Mouse (Mus musculus) liver, adult 2 months (tissue): ENCODE measurements around the gene Edc4. TPM values are rescaled to one million over a fixed set of nuclear protein-coding genes. Genes with fewer than 3 reads are reported as not detected.

Source experiments
- DNase-seq: peaks from one replicate; pipeline ENCODE4 v3.0.0-alpha.2; 2011; ENCODE audit warnings: low read depth, low spot score; ENCODE audit errors: extremely low read depth
- H3K27ac ChIP-seq: fragments of 200-500 bp; replicated peaks from 2 replicates; pipeline ENCODE4 v1.5.1; 2012; ENCODE audit warnings: low read depth, mild to moderate bottlenecking, control low read depth, inconsistent platforms, low read length; ENCODE audit not compliant: insufficient read depth
- H3K27me3 ChIP-seq: fragments of 200-500 bp; 2 replicates; pipeline ENCODE4 v1.6.1; 2012; ENCODE audit warnings: mild to moderate bottlenecking, moderate library complexity, low read length, inconsistent platforms; ENCODE audit not compliant: control insufficient read depth, insufficient read depth
- H3K36me3 ChIP-seq: fragments of 200-500 bp; 2 replicates; pipeline ENCODE4 v1.6.1; 2012; ENCODE audit warnings: low read length, inconsistent platforms; ENCODE audit not compliant: control insufficient read depth, insufficient read depth
- H3K4me1 ChIP-seq: fragments of 200-500 bp; 2 replicates; pipeline ENCODE4 v1.6.1; 2011; ENCODE audit warnings: low read length; ENCODE audit not compliant: control insufficient read depth, insufficient read depth
- H3K4me3 ChIP-seq: fragments of 200-500 bp; 2 replicates; pipeline ENCODE4 v1.5.1; 2011; ENCODE audit warnings: low read depth, mild to moderate bottlenecking, control low read depth, low read length, moderate library complexity; ENCODE audit not compliant: insufficient read depth
- H3K79me2 ChIP-seq: fragments of 200-500 bp; 2 replicates; pipeline ENCODE4 v1.6.1; 2012; ENCODE audit warnings: inconsistent platforms, mild to moderate bottlenecking, low read length, moderate library complexity; ENCODE audit not compliant: control insufficient read depth, insufficient read depth
- H3K9ac ChIP-seq: fragments of 200-500 bp; 2 replicates; pipeline ENCODE4 v1.6.1; 2012; ENCODE audit warnings: low read depth, mild to moderate bottlenecking, control low read depth, inconsistent platforms, low read length
- CTCF ChIP-seq: fragments of 200-500 bp; IDR thresholded peaks from 2 replicates; pipeline ENCODE4 v1.5.1; 2011; ENCODE audit warnings: low read depth, low read length, control low read depth
- POLR2A ChIP-seq: fragments of 200-500 bp; IDR thresholded peaks from 2 replicates; pipeline ENCODE4 v1.6.1; 2011; ENCODE audit warnings: low read length, control low read depth; ENCODE audit not compliant: insufficient read depth; ENCODE audit errors: extremely low read depth
- WGBS: fragments of 180-500 bp; shearing (Covaris S2); methylation state at CpG from one replicate; pipeline ENCODE4 v1.1.7; 2018; 5-methylcytosine and 5-hydroxymethylcytosine counted together
- polyA plus RNA-seq: library from polyadenylated mRNA; depleted of rRNA; stranded (reverse); fragments of >200 nt; gene quantifications from 2 replicates; pipeline ENCODE4 v1.2.3, GENCODE M21; 2012; rRNA removed
- total RNA-seq: library from RNA; depleted of rRNA; stranded (reverse); fragments of >200 nt; gene quantifications from 2 replicates; pipeline ENCODE4 v1.2.3, GENCODE M21; 2014; rRNA removed

Edc4 gene
- total and polyA plus RNA-seq, 2 experiments: 7.5 to 32.0 TPM

DNA sequence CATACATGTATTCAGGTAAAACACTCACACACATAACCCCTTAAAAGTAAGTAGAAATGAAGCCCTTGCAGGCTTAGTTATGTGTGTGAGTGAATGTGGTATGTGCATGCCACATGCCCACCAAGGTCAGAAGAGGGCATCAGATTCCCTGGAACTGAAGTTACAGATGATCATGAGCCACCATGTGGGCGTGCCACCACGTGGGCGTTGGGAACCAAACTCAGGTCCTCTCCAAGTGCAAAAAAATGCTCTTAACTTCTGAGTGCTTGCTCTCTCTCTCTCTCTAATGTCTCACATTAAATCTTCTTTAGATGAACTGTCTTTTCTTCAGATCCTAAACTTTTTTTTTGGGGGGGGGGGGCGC lies 57.6 kb downstream of the Edc4 start, which contains the start of gene Psmb10:
Psmb10 (minus strand) TSS at position 139 of the 364 bp plus-strand sequence.
- Histone ChIP-seq H3K27me3 (no peaks in the 10 kb centered on the region), H3K4me1 (peaks cover 8% of the 10 kb centered on the region; the same call in 1 of the 2 replicates), H3K9ac (peak within 1 kb of the TSS; percentile 75), H3K36me3 (peaks cover 6% of the 10 kb centered on the region; the same call in 1 of the 2 replicates), H3K4me3 (peak within 1 kb of the TSS; percentile 87), H3K79me2 (peaks cover 8% of the 10 kb centered on the region; the same call in 1 of the 2 replicates), H3K27ac (peak within 1 kb of the TSS; percentile 91)
- WGBS: under 1% methylated on average over 4 of the region's 4 CpGs
- peak; percentile 74 for DNase-seq
- no peak for TF ChIP-seq POLR2A
- TF ChIP-seq CTCF: 0 out of 2 replicates have a peak, but pooled peaks have one; percentile 14

DNA sequence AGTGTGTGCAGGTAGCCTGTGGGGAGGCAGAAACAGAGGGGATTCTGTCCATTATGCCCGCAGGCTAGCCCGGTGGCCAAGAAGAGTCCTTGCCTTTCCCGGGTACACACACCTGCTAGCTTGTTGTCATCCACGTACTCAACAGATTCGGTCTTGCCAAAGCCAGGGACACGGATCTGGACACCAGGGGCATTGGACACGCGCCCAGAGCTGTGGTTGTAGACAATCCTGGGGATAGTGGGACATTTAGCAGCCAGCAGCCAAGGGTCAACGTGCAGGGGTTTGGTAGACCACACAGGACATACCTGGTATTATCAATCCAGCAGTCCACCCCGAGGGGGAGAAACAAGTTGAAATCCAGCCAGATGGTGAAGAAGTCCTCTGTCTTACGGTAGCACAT lies 61.3 kb downstream of the Edc4 start:
- Histone ChIP-seq H3K36me3 (peaks cover 6% of the 10 kb centered on the region; the same call in 1 of the 2 replicates), H3K27ac (peak overlapping the region; percentile 89), H3K4me1 (peaks cover 10% of the 10 kb centered on the region), H3K27me3 (no peaks in the 10 kb centered on the region), H3K79me2 (peaks cover 8% of the 10 kb centered on the region; the same call in 1 of the 2 replicates), H3K4me3 (peak overlapping the region; percentile 63), H3K9ac (peak overlapping the region; percentile 71)
- DNase-seq: peak; percentile 97
- 21% methylated on average over 11 of the region's 11 CpGs for WGBS
- TF ChIP-seq POLR2A (no peak), CTCF (no peak)

DNA sequence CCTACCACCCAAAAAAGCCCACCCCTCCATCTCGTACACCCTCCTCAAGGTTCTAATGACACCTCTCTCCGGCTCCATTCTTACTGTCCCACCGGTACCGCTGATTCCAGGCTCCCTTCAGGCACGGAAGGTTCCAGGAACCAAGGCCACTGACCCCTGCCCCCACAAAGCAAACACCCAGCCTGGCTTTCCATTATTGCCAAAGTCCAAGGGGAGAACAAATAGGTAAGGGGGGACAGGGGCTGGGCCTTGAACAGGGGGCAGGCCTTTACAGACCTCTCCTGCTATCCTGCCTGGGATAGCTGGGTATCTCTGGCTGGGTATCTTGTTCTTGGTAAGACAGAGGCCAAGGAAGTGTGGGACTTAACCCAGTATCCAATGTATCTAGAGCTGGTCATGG lies 61.9 kb downstream of the Edc4 start:
- Histone ChIP-seq H3K79me2 (peaks cover 8% of the 10 kb centered on the region; the same call in 1 of the 2 replicates), H3K4me1 (peaks cover 10% of the 10 kb centered on the region), H3K27ac (peak overlapping the region; percentile 89), H3K4me3 (peak overlapping the region; percentile 64), H3K36me3 (peaks cover 6% of the 10 kb centered on the region; the same call in 1 of the 2 replicates), H3K9ac (peak overlapping the region; percentile 80), H3K27me3 (no peaks in the 10 kb centered on the region)
- no peak for TF ChIP-seq CTCF
- no peak for TF ChIP-seq POLR2A
- WGBS: 27% methylated on average over 5 of the region's 5 CpGs
- peak; percentile 95 for DNase-seq

DNA sequence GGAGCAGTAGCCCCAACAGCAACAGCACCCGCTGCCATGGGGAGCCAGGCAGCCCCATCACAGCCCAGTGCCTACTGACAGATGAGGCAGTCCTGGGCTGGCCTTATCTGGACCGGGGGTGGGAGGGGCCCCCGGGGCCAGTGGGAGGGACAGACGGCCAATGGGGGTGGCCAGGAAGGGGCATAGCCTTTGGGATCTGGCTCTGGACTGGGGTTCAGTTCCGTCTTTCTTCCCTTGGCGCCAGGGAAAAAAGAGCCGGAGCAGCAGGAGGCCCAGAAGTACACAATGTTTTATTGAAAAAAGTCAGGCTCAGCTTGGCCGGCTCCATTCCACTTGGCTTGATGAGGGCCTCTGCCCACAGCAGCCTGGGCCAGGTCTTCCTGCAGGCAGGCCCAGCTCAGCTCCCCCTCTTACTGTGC lies 62.6 kb downstream of the Edc4 start, which contains the start of gene Lcat:
Lcat (minus strand) TSS at position 62 of the 419 bp plus-strand sequence.
- Histone ChIP-seq H3K79me2 (peaks cover 8% of the 10 kb centered on the region; the same call in 1 of the 2 replicates), H3K4me3 (peak within 1 kb of the TSS; percentile 64), H3K4me1 (peaks cover 10% of the 10 kb centered on the region), H3K36me3 (peaks cover 6% of the 10 kb centered on the region; the same call in 1 of the 2 replicates), H3K9ac (peak within 1 kb of the TSS; percentile 80), H3K27ac (peak within 1 kb of the TSS; percentile 89), H3K27me3 (no peaks in the 10 kb centered on the region)
- 22% methylated on average over 8 of the region's 8 CpGs for WGBS
- DNase-seq: peak; percentile 92
- TF ChIP-seq POLR2A (peak; percentile 99), CTCF (no peak)

Other genes starting within 250 kb of the Edc4 start
- gene Ctcf, start 244.3 kb upstream of the Edc4 start, total RNA-seq: 14.6 and 15.6 TPM in 2 replicates
- gene Ctcf, start 244.3 kb upstream of the Edc4 start, polyA plus RNA-seq: 6.6 TPM in 2 replicates
- not detected in 2 replicates for gene Agrp, start 243.5 kb upstream of the Edc4 start, total RNA-seq
- gene Agrp, start 243.5 kb upstream of the Edc4 start, polyA plus RNA-seq: not detected in 2 replicates
- gene Carmil2, start 194.6 kb upstream of the Edc4 start, total RNA-seq: under 0.01 and 0.07 TPM in 2 replicates
- gene Carmil2, start 194.6 kb upstream of the Edc4 start, polyA plus RNA-seq: 0.32 and 0.64 TPM in 2 replicates
- 1.5 and 3.2 TPM in 2 replicates for gene Acd, start 179.8 kb upstream of the Edc4 start, total RNA-seq
- 18.3 and 22.8 TPM in 2 replicates for gene Acd, start 179.8 kb upstream of the Edc4 start, polyA plus RNA-seq
- 4.1 and 5.4 TPM in 2 replicates for gene Pard6a, start 179.7 kb upstream of the Edc4 start, total RNA-seq
- 8.1 and 8.6 TPM in 2 replicates for gene Pard6a, start 179.7 kb upstream of the Edc4 start, polyA plus RNA-seq
- gene 4933405L10Rik, start 173.2 kb upstream of the Edc4 start, total RNA-seq: not detected in 2 replicates
- gene 4933405L10Rik, start 173.2 kb upstream of the Edc4 start, polyA plus RNA-seq: not detected in 2 replicates
- 0.13 TPM in 1 of 2 replicates, not detected in the other for gene Enkd1, start 172.7 kb upstream of the Edc4 start, total RNA-seq
- gene Enkd1, start 172.7 kb upstream of the Edc4 start, polyA plus RNA-seq: 0.42 and 0.62 TPM in 2 replicates
- 2.6 and 3.4 TPM in 2 replicates for gene Gfod2, start 122.2 kb upstream of the Edc4 start, total RNA-seq
- 6.3 and 9.2 TPM in 2 replicates for gene Gfod2, start 122.2 kb upstream of the Edc4 start, polyA plus RNA-seq
- gene Ranbp10, start 53.5 kb upstream of the Edc4 start, total RNA-seq: 19.7 and 26.9 TPM in 2 replicates
- gene Ranbp10, start 53.5 kb upstream of the Edc4 start, polyA plus RNA-seq: 37.1 and 38.0 TPM in 2 replicates
- gene Tsnaxip1, start 53.1 kb upstream of the Edc4 start, total RNA-seq: not detected in 2 replicates
- not detected in 2 replicates for gene Tsnaxip1, start 53.1 kb upstream of the Edc4 start, polyA plus RNA-seq
- gene Cenpt, start 27.6 kb upstream of the Edc4 start, total RNA-seq: 0.92 and 1.4 TPM in 2 replicates
- 1.9 and 2.1 TPM in 2 replicates for gene Cenpt, start 27.6 kb upstream of the Edc4 start, polyA plus RNA-seq
- 11.3 and 15.6 TPM in 2 replicates for gene Thap11, start 25.7 kb upstream of the Edc4 start, total RNA-seq
- gene Thap11, start 25.7 kb upstream of the Edc4 start, polyA plus RNA-seq: 26.9 and 28.5 TPM in 2 replicates
- 21.6 and 28.1 TPM in 2 replicates for gene Nutf2, start 20.3 kb upstream of the Edc4 start, total RNA-seq
- 23.9 and 29.3 TPM in 2 replicates for gene Nutf2, start 20.3 kb upstream of the Edc4 start, polyA plus RNA-seq
- gene Nrn1l, start 12.7 kb downstream of the Edc4 start, total RNA-seq: not detected in 2 replicates
- 0.35 and 1.5 TPM in 2 replicates for gene Nrn1l, start 12.7 kb downstream of the Edc4 start, polyA plus RNA-seq
- gene Pskh1, start 19.6 kb downstream of the Edc4 start, total RNA-seq: 19.0 and 20.1 TPM in 2 replicates
- gene Pskh1, start 19.6 kb downstream of the Edc4 start, polyA plus RNA-seq: 35.9 and 37.9 TPM in 2 replicates
- 8.5 and 59.0 TPM in 2 replicates for gene Ctrl, start 53.0 kb downstream of the Edc4 start, total RNA-seq
- gene Ctrl, start 53.0 kb downstream of the Edc4 start, polyA plus RNA-seq: 1.6 and 2.0 TPM in 2 replicates
- 86.8 and 109 TPM in 2 replicates for gene Psmb10, start 57.6 kb downstream of the Edc4 start, total RNA-seq
- gene Psmb10, start 57.6 kb downstream of the Edc4 start, polyA plus RNA-seq: 122 and 139 TPM in 2 replicates
- 215 and 324 TPM in 2 replicates for gene Lcat, start 62.5 kb downstream of the Edc4 start, total RNA-seq
- gene Lcat, start 62.5 kb downstream of the Edc4 start, polyA plus RNA-seq: 919 and 969 TPM in 2 replicates
- 10.8 and 14.2 TPM in 2 replicates for gene Slc12a4, start 85.2 kb downstream of the Edc4 start, total RNA-seq
- 10.7 and 16.0 TPM in 2 replicates for gene Slc12a4, start 85.2 kb downstream of the Edc4 start, polyA plus RNA-seq
- not detected in 2 replicates for gene Dpep3, start 98.5 kb downstream of the Edc4 start, total RNA-seq
- not detected in 2 replicates for gene Dpep3, start 98.5 kb downstream of the Edc4 start, polyA plus RNA-seq
- gene Dus2, start 110.5 kb downstream of the Edc4 start, total RNA-seq: 5.7 and 6.8 TPM in 2 replicates
- gene Dus2, start 110.5 kb downstream of the Edc4 start, polyA plus RNA-seq: 5.6 and 7.1 TPM in 2 replicates
- gene Dpep2nb, start 125.1 kb downstream of the Edc4 start, total RNA-seq: not detected in 2 replicates
- not detected in 2 replicates for gene Dpep2nb, start 125.1 kb downstream of the Edc4 start, polyA plus RNA-seq
- gene Ddx28, start 131.0 kb downstream of the Edc4 start, total RNA-seq: 10.3 and 12.2 TPM in 2 replicates
- gene Ddx28, start 131.0 kb downstream of the Edc4 start, polyA plus RNA-seq: 9.6 and 10.6 TPM in 2 replicates
- 8.5 and 10.8 TPM in 2 replicates for gene Nfatc3, start 178.0 kb downstream of the Edc4 start, total RNA-seq
- 10.6 and 13.3 TPM in 2 replicates for gene Nfatc3, start 178.0 kb downstream of the Edc4 start, polyA plus RNA-seq